Mouse (Mus musculus) mouse trophoblast stem cell (cell line): ENCODE data around the gene Eif4enif1.
"Not testable (repeated sequence)": the region's sequence is repeated elsewhere in the genome, so short reads cannot be mapped to it uniquely, and the experiment has no call there.

ENCODE experiments used
- in situ Hi-C, 2 experiments: fragments of 300-500 bp; cut with MseI, MboI; formaldehyde crosslinking; loops; 2 replicates in 1 of 2; 3 replicates in 1 of 2; pipeline ENCODE4 v1.15.1; 2025

The Eif4enif1 gene

GRCm38 (mm10) chr11:3181971-3182370 is 20.2 kb upstream of the Eif4enif1 start:
- in situ Hi-C loops = not testable (repeated sequence)

GRCm38 (mm10) chr11:3182707-3183106 is 19.5 kb upstream of the Eif4enif1 start:
- in situ Hi-C loops = not testable (repeated sequence)

- in situ Hi-C loops = no loop called here
Observed at GRCm38 (mm10) chr11:3193363-3193762, 8.8 kb upstream of the Eif4enif1 start, which contains the start of gene Sfi1. Gene Sfi1 (minus strand): TSS chr11:3193463.

GRCm38 (mm10) chr11:3200636-3201035 is 1.6 kb upstream of the Eif4enif1 start:
- in situ Hi-C loops = not testable (repeated sequence)

- in situ Hi-C loops = no loop called here
Observed at GRCm38 (mm10) chr11:3201326-3202230, 614 bp upstream of the Eif4enif1 start.

GRCm38 (mm10) chr11:3202781-3203441 is 719 bp downstream of the Eif4enif1 start:
- in situ Hi-C loops = no loop called here

GRCm38 (mm10) chr11:3203771-3204170 is 1.6 kb downstream of the Eif4enif1 start:
- in situ Hi-C loops = no loop called here

GRCm38 (mm10) chr11:3205207-3205606 is 3.0 kb downstream of the Eif4enif1 start:
- in situ Hi-C loops = no loop called here

- in situ Hi-C loops = no loop called here
Observed at GRCm38 (mm10) chr11:3206783-3207182, 4.6 kb downstream of the Eif4enif1 start.

GRCm38 (mm10) chr11:3212526-3212925 is 10.3 kb downstream of the Eif4enif1 start:
- in situ Hi-C loops = no loop called here

GRCm38 (mm10) chr11:3223105-3223504 is 20.9 kb downstream of the Eif4enif1 start:
- in situ Hi-C loops = no loop called here

GRCm38 (mm10) chr11:3227113-3227512 is 24.9 kb downstream of the Eif4enif1 start:
- in situ Hi-C loops = no loop called here

GRCm38 (mm10) chr11:3232248-3232647 is 30.1 kb downstream of the Eif4enif1 start:
- in situ Hi-C loops = no loop called here

- in situ Hi-C loops = no loop called here
Observed at GRCm38 (mm10) chr11:3233704-3234103, 31.5 kb downstream of the Eif4enif1 start.

- in situ Hi-C loops = no loop called here
Observed at GRCm38 (mm10) chr11:3235277-3235676, 33.1 kb downstream of the Eif4enif1 start.

GRCm38 (mm10) chr11:3242395-3242794 is 40.2 kb downstream of the Eif4enif1 start:
- in situ Hi-C loops = no loop called here

GRCm38 (mm10) chr11:3243771-3244170 is 41.6 kb downstream of the Eif4enif1 start:
- in situ Hi-C loops = no loop called here

- in situ Hi-C loops = no loop called here
Observed at GRCm38 (mm10) chr11:3247387-3247786, 45.2 kb downstream of the Eif4enif1 start.

- in situ Hi-C loops = no loop called here
Observed at GRCm38 (mm10) chr11:3259537-3259936, 57.3 kb downstream of the Eif4enif1 start.

GRCm38 (mm10) chr11:3265291-3266078 is 63.3 kb downstream of the Eif4enif1 start:
- in situ Hi-C loops = no loop called here

- in situ Hi-C loops = no loop called here
Observed at GRCm38 (mm10) chr11:3266079-3266685, 64.0 kb downstream of the Eif4enif1 start, which contains the start of gene Drg1. Gene Drg1 (minus strand): TSS chr11:3266415.
